Mouse (Mus musculus) CD4-positive, CD25-positive, alpha-beta regulatory T cell (primary cell): ENCODE data around the gene Bcl11a. TPM values are rescaled to one million over a fixed set of nuclear protein-coding genes. Genes with fewer than 3 reads are reported as not detected.

Experiments
- polyA plus RNA-seq: library from polyadenylated mRNA; unstranded; fragments of 100-300 nt; shearing (Covaris generic); gene quantifications from one replicate; pipeline ENCODE4 v1.2.1, GENCODE M21; 2017

The Bcl11a gene
- 0.47 TPM for polyA plus RNA-seq

DNA sequence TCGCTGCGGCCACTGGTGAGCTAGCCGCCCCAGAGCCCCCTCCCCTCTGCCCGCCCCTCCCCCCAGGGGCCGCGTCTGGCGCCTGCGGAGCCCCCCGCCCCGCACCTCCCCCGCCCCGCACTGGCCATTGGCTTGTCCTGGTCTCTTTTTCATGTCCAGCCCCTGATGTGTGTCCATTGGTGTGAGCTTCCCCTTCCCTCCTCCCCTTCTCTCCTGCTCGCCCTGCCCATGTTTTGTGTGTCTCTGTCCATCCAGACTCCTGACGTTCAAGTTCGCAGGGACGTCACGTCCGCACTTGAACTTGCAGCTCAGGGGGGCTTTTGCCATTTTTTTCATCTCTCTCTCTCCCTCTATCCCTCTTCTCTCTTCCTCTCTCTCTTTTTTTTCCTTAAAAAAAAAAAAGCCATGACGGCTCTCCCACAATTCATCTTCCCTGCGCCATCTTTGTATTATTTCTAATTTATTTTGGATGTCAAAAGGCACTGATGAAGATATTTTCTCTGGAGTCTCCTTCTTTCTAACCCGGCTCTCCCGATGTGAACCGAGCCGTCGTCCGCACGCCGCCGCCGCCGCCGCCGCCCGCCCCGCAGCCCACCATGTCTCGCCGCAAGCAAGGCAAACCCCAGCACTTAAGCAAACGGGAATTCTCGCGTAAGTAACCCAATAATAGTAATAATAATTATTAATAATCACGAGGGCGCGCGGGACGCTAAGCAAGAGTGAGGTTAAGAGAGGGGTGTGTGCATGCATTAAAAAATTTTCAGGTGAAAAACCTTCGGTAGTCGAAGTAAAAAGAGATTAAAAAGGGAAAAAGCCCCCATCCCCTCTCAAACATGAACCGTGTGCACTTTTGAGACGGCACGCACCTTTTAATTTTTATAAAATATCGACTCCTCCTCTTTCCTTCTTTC, at the start of gene Bcl11a:
Bcl11a (plus strand) TSS at position 262 of the 911 bp plus-strand sequence.

DNA sequence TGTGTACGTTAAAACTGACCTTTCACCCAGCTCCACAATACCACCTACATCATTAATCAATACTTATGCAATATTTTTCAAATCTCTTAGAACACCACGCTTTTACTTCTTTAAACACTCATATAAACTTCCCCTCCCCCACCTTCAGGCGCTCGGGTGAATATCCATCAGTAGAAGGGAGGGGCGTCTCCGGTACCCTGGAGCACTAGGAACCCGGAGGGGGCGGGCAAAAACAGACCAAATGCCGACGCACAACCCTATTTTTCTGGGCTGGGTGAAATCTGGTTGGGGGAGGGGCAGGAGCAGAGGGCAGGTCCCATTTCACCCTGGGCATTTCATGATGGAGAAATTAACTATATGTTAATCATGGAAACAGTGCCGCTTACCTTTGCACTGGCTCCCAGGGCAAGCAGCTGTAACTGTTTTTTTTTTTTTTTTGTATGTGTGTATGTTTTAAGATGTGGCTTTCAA, 3.2 kb upstream of the Bcl11a start, which contains the start of gene A830031A19Rik:
A830031A19Rik (minus strand) TSS at position 421 of the 471 bp plus-strand sequence.

Other genes starting within 250 kb of the Bcl11a start
- 56.7 TPM for gene Papolg, start 182.8 kb upstream of the Bcl11a start, polyA plus RNA-seq
- not detected for gene A830031A19Rik, start 3.0 kb upstream of the Bcl11a start, polyA plus RNA-seq